Mouse (Mus musculus) embryonic stem cell, embryonic (primary cell): ENCODE measurements around the gene Nr6a1.

Experiments
- CTCF ChIA-PET, 4 experiments: fragments of 300-600 bp in 2 of 4; fragments of 350-600 bp in 2 of 4; sonication (Branson Sonifier 250); formaldehyde crosslinking; loops; one replicate each; lab custom pipeline; 2022; ENCODE audit warnings: inconsistent platforms in 2 of 4; lab: Charles Lee
- POLR2A ChIA-PET, 4 experiments: fragments of 300-600 bp in 2 of 4; fragments of 350-600 bp in 2 of 4; sonication (Branson Sonifier 250); formaldehyde crosslinking; loops; one replicate each; lab custom pipeline; 2022; ENCODE audit warnings: antibody characterized with exemption in 4 of 4, inconsistent platforms in 1 of 4; lab: Charles Lee

Gene Nr6a1

DNA sequence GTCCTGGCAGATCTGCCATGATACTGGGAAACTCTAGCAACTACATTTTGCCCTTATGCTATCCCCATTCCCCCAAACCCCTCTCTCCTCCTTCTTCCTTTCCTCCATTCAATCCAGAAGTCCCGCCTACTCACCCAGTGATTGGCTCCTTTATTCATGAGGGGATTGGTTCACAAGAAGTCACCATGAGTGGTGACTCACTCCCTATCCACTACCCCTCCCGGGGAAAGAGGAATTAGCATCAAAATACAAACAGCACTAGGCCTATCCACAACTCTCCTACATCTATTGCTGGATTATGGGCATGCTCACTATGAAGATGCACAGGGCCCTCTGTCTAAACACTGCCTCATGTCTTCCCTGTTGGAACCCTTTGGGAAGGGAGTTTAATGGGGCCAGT, 16.5 kb upstream of the Nr6a1 start:
- POLR2A ChIA-PET, result interaction anchor here in 2 of 4 experiments (0.8 to 2.2 kb wide), 7 partner anchors 13 to 62 kb away, joined by 3 to 10 read pairs (median 4); partner anchors contain the start of genes Olfml2a (in 1 of the 2) and Rpl35 (in 1 of the 2)
- CTCF ChIA-PET, result interaction anchor here in 2 of 4 experiments (1.0 to 1.6 kb wide), 4 partner anchors 13 to 64 kb away, joined by 3 to 4 read pairs (median 3); partner anchors contain the start of gene Olfml2a (in 1 of the 2)

DNA sequence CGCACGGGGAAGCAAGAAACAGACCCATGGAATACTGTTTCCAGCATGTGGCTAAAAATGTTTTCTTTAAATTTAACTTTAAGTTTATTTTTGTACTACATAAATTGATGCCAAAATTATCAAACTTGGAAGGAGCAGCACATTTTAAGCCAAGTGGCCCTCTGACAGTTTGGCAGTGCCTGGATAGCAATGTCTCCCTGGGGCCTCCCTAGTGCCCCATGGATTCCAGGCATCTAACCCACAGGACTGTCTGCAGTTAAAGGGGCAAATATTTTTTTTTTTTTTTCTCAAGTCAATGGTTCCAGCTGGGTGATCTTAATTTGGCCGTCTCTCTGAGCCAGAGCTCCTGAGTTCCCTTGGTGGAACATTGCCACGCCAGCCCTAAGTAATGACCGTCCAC, 15.7 kb upstream of the Nr6a1 start:
- ChIA-PET POLR2A (interaction anchor here in 3 of 4 experiments (0.5 to 2.2 kb wide), 7 partner anchors 12 to 285 kb away, joined by 3 to 10 read pairs (median 3); partner anchors contain the start of genes Olfml2a (in 1 of the 3) and Rpl35 (in 1 of the 3)), CTCF (interaction anchor here in 2 of 4 experiments (1.0 to 1.6 kb wide), 4 partner anchors 12 to 65 kb away, joined by 3 to 4 read pairs (median 3); partner anchors contain the start of gene Olfml2a (in 1 of the 2))

DNA sequence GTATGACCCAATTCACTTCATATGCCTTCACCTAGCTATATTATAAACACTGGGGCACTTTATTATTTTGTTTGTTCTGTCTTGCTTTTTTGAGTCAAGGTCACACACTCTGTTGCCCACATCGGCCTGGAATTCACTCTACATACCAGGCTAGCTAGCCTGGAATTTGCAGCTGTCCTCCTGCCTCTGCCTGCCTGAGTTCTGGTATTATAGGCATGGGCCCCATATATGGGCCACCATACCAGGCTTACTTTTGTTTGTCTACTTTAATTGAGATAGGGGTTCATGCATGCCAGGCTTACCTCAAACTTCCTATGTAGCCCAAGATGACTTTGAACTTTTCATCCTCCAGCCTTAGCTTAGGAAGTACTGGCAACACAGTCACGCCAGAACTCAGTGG, 14.4 kb upstream of the Nr6a1 start:
- CTCF ChIA-PET, result interaction anchor here in 3 of 4 experiments (0.8 to 1.1 kb wide), 3 partner anchors 9 to 145 kb away, joined by 3 to 8 read pairs (median 3); no protein-coding TSS in a partner anchor

DNA sequence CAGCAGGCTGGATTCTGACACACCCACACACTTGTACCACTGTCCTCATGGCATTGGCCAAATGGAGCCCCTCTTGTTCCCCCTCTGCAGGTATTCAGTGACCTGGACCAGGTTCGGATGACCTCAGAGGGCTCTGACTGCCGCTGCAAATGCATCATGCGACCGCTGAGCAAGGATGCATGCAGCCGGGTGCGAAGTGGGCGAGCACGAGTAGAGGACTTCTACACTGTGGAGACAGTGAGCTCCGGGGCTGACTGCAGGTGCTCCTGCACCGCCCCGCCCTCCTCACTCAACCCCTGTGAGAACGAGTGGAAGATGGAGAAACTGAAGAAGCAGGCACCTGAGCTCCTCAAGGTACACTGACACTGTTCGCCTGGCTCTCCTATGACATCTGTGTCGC, 13.9 kb upstream of the Nr6a1 start:
- CTCF ChIA-PET, result interaction anchor here in 2 of 4 experiments (0.9 to 1.1 kb wide), 3 partner anchors 9 to 144 kb away, joined by 3 to 8 read pairs (median 4); partner anchors contain the start of gene Olfml2a (in 1 of the 2)

More for the DNA sequence above, 14.4 kb upstream of the Nr6a1 start:
- POLR2A ChIA-PET, result interaction anchor here in 2 of 4 experiments (1.0 to 2.0 kb wide), 2 partner anchors 16 to 58 kb away, joined by 3 to 6 read pairs; no protein-coding TSS in a partner anchor

DNA sequence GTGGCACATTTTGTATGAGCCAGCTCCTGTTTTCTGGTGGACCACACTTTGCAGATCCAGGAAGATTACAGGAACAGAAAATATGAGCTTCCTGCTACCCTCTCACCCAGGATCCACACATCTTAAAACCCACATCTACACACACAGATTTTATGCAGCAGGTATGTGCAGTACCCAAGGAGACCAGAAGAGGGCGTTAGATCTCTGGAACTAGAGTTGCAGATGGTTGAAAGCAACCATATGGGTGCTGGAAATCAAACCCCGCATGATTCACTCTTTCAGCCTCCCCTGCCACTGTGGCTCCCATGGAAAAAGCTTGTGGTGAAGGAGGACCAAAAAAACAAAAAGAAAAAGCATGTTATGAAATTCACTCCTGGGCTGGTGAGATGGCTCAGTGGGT, 11.6 kb upstream of the Nr6a1 start:
- ChIA-PET POLR2A (interaction anchor here in 2 of 4 experiments (0.5 to 1.9 kb wide), 5 partner anchors 13 to 458 kb away, joined by 3 to 7 read pairs (median 4); partner anchors contain the start of genes Arpc5l (in 1 of the 2) and Rpl35 (in 1 of the 2)), CTCF (interaction anchor here in 1 of 4 experiments (0.6 to 1.2 kb wide), 3 partner anchors 9 to 47 kb away, joined by 3 read pairs; no protein-coding TSS in a partner anchor)

More for the DNA sequence above, 13.9 kb upstream of the Nr6a1 start:
- POLR2A ChIA-PET, result interaction anchor here in 2 of 4 experiments (0.6 to 2.0 kb wide), 4 partner anchors 16 to 159 kb away, joined by 3 to 6 read pairs (median 3); no protein-coding TSS in a partner anchor

DNA sequence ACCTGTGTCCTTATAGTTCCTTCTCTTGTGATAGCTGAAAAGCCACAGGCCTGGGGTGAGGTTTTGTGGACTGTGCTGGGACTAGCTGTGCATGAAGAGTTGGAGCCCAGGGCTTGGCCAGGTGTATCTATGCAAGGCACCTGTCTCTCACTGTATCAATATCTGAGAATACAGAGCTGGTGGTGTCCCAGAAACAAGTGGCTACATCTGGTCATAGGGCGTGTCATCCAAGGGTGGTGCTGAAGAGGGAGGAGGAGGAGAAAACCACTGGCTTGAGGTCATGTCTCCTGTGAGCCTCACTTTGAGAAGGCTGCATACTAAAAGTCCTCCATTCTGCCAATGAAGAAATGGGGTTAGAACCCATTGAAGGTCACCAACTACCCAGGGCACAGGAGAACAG, 10.5 kb upstream of the Nr6a1 start:
- ChIA-PET POLR2A (interaction anchor here in 1 of 4 experiments (0.5 to 1.9 kb wide), 2 partner anchors 68 to 563 kb away, joined by 3 to 4 read pairs; partner anchors contain the start of genes Arpc5l and Rpl35), CTCF (interaction anchor here in 1 of 4 experiments (1.0 kb wide), 1 partner anchor 60 kb away, joined by 3 read pairs; no protein-coding TSS in a partner anchor)

DNA sequence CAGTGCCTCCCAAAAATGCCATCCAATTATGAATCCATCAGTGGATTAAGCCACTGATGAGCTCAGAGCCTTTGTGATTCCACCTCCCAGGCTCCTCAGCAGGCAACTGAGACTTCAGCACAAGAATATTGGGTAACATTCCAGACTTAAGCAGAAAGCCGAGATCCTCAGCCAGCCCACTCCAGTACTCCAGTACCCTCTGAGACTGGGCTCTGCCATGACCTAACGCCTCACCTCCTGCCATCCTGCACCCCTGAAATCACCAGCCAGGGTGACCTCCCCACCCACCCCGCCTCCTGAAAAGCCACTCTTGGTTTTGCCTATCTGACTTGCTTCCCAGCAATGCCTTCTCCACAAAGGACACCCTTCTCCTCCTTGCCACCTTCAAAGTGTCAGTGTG, 9.9 kb upstream of the Nr6a1 start:
- CTCF ChIA-PET, result interaction anchor here in 1 of 4 experiments (1.0 kb wide), 1 partner anchor 61 kb away, joined by 3 read pairs; no protein-coding TSS in a partner anchor

DNA sequence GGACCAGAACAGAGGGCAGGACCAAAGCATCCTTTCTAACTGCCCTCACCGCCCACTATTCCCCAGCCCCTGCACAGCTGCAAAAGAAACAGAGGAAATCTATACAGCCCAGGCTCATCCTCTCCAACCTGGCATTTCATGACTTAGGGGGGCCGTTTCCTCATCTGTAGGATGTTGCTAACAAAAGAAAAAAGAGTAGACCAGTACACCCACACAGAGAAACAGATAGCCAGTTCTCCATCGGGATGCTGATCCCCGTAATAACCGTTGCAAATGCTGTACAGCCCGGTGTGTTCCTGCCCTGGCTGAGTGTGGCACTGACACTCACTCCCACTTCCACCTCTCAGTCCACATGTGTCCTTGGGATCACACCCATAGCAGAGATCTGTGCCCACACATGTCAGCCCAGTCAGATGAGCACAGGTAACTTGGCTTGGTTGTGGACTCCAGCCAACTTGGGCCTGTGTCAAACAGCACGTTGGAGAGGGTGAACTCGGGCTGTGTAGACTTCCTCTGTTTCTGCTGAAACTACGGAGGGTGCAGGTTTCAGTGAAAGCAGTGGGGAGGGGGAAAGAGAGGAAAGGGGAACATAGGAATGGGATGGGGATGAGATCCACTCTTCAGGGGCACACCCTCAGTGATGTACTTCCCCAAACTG, 9.4 kb upstream of the Nr6a1 start:
- POLR2A ChIA-PET, result no interaction called here
- CTCF ChIA-PET, result interaction anchor here in 2 of 4 experiments (1.0 to 1.2 kb wide), 2 partner anchors 61 kb away, joined by 3 to 4 read pairs; no protein-coding TSS in a partner anchor

More for the DNA sequence above, 9.9 kb upstream of the Nr6a1 start:
- POLR2A ChIA-PET, result interaction anchor here in 1 of 4 experiments (1.9 kb wide), 1 partner anchor 68 kb away, joined by 4 read pairs; the partner anchor contains the start of genes Arpc5l and Rpl35

DNA sequence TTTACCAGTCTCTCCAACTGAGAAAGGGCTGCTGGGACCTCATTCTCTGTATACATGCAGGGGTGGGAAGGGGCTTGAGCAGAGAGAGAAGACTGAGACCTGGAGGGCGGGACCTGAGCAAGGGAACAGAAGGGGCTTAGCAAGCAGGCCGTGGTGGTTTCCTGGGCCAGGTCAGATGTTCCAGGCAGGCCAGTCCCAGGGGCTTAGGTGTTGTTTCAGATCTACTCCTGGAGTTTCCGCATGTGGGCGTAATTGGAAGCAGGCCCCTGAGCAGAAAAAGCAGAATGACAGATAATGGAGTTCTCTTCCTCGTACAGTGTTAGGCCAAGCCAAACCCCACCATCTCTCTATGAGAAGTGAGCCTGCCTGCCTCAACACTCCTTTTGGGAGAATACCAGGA, 7.4 kb upstream of the Nr6a1 start:
- POLR2A ChIA-PET, result interaction anchor here in 1 of 4 experiments (0.5 to 1.6 kb wide), 3 partner anchors 9 to 135 kb away, joined by 3 to 5 read pairs (median 5); partner anchors contain the start of genes Arpc5l and Rpl35
- CTCF ChIA-PET, result interaction anchor here in 1 of 4 experiments (0.5 kb wide), 1 partner anchor 19 kb away, joined by 3 read pairs; no protein-coding TSS in a partner anchor

DNA sequence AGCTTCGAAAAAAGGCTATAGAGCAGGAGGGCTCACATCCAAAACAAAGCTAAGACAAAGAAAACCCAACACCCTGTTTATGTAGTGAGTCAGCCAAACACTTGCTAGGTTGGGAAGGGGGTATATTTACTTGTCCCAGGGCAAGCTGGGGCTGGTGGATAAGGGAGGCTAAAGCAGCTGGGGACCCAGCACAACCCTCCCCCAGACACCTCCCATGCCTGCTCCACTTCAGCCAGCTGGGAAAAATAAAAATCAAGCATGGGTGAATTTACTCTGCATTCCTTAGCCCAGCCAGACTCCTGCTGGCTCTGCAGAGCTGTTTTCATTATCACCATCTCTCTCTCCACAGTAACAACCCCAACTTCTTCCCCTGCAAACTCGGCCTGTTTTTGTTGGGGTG, 6.4 kb upstream of the Nr6a1 start:
- POLR2A ChIA-PET, result interaction anchor here in 1 of 4 experiments (1.0 kb wide), 1 partner anchor 9 kb away, joined by 5 read pairs; no protein-coding TSS in a partner anchor
- CTCF ChIA-PET, result no interaction called here

DNA sequence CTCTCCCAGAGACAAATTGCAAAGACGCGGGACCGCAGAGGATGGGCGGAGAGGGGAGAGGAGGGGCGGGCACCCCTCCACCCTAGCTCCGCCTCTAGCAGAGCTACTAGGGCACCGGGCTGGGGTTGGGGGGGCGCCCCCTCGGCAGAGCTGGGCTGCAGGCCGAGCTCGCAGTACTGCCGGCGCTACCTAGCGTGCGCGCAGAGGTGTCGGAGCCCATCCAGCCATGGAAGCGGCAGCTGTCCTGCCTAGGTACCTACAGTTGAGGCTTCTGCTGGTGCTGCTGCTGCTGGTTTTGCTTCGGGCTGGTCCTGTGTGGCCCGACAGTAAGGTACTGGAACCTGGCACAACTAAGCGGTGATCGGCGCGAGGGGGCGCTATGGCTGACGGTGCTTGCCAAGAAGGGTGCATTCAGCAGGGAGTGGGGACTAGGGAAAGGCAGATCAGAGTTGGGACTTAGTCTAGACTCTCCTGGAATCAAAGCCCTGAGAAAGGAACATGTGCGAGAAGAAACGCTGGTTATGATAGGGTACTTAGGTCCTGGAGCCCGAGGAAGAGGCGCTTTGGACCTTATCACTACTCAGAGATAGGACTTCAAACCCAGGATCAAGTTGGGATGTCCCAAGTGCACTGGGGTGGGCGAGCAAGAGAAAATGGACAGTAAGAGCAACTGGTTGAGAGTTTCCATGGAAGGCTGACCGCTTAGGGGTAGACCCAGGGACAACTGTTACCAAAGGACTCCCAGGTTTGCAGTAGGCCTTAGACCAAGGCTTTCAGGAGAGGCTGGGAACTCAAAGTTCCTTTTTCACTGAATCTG, 4.6 kb upstream of the Nr6a1 start, which contains the start of gene Olfml2a:
Olfml2a (plus strand) TSS at position 128 of the 817 bp plus-strand sequence.
- ChIA-PET POLR2A (interaction anchor here in 3 of 4 experiments (0.5 to 1.4 kb wide), 7 partner anchors 11 to 1494 kb away, joined by 3 to 7 read pairs (median 5); partner anchors contain the start of genes Arpc5l (in 1 of the 3) and Rpl35 (in 1 of the 3)), CTCF (interaction anchor here (0.5 to 2.3 kb wide), 20 partner anchors 8 to 1238 kb away, joined by 3 to 17 read pairs (median 4); no protein-coding TSS in a partner anchor)

DNA sequence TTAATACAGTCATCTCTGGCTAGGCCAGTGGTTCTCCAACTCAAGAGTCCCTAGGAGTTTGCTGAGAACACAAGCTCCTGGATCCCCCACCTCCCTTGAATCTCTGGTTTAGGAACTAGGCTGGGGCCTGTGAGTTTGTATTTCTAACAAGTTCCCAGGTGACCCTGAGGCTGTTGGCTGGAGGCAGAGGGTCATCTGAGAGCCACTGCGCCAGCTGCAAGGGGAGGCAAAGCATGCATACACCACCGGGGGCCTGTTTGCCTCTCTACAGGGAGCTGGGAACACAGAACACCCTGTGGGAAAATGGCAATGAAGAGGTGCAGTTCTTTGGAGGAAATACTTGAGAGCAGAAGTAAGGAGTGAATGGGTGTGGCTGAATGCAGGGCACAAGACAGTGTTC, 2.8 kb upstream of the Nr6a1 start:
- POLR2A ChIA-PET, result interaction anchor here in 3 of 4 experiments (0.7 to 2.8 kb wide), 4 partner anchors 18 to 75 kb away, joined by 3 to 15 read pairs (median 5); partner anchors contain the start of genes Arpc5l (in 2 of the 3) and Rpl35 (in 2 of the 3)
- CTCF ChIA-PET, result interaction anchor here in 1 of 4 experiments (0.8 to 2.3 kb wide), 3 partner anchors 8 to 68 kb away, joined by 3 to 15 read pairs (median 6); no protein-coding TSS in a partner anchor

DNA sequence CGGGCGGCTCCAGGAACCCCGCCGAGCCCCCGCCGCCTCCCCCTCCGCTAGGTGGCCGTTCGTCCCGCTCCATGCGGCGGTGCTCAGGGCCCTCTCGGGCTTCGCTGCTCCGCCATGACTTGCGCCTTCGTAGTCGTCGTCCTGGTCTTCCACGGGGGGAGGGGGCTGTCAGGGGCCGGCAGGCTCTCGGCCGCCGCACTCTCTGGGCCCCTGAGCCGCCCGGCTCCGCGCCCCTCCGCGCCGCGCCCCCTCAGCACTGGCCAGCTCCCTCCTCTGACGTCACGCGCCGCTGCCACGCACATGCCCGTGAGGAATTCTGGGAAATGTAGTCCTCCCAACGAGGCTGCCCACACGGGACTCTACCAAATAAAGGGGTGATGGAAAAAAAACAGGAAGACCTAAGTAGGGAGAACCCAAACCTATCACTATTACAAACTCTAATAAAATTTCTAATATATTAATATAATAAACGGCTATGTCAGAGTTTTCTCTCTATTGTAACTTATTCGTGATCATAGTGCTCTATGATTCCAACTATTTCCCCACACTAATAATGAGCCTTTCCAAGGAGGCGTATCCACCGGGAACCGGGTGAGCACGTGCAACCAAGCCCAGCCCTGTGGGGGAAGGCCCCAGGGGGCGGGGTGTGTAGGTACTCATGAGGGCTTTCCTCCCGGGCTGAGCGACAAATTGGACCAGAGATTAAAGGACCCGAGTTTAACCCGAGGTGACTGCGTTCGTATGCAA, 1.2 kb downstream of the Nr6a1 start:
- CTCF ChIA-PET, result interaction anchor here in 3 of 4 experiments (0.7 to 1.7 kb wide), 5 partner anchors 50 to 257 kb away, joined by 3 to 8 read pairs (median 4); partner anchors contain the start of gene Rpl35 (in 1 of the 3)
- POLR2A ChIA-PET, result interaction anchor here (0.6 to 2.4 kb wide), 28 partner anchors 8 to 593 kb away, joined by 3 to 33 read pairs (median 4); partner anchors contain the start of genes Arpc5l (in 3 of the 4) and Rpl35 (in 3 of the 4)

DNA sequence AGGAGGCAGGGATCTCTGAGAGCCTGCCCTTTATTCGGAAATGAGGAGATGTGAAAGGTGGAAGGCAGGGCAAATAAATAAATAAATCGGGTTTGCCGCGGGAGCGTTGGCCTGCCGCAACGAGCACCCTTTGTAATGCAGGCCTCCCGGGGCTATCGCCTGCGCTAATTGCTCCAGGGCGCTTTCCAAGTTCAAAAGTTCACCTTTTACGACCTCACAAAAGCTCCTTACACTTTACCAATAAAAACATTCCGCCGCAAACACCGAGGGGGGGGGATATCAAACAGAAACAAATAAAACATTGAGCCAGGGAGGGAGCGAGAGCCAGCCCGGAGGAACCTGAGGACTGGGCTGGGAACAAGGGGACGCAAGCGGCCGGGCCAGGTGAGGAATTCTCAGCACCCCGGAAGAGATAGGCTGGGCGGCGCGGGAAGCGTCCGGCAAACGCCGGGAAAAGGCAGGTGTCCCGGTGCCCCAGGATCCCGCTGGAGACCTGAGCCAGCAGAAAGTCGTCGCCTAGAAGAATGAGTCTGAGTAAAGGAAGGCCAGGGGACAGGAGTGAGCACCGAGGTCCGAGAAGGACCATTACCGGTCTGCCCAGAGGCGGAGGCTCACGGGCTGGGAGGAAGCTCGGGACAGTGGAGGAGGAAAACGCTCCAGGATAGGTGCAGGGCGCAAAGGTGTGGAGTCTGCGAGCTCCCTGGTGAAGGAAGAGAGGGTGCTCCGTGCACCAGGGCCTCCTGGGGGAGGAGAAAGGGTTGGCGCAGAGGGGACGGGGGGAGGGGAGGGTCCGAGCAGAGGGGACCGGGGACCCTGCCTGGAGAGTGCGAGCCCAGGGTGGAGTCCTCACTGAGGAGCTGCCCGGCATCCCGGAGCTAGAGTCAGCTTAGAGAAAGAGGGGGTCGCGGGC, 2.1 kb downstream of the Nr6a1 start:
- ChIA-PET POLR2A (interaction anchor here (0.6 to 2.4 kb wide), 38 partner anchors 9 to 501 kb away, joined by 3 to 33 read pairs (median 4); partner anchors contain the start of genes Arpc5l (in 3 of the 4) and Rpl35 (in 3 of the 4)), CTCF (interaction anchor here (0.6 to 1.7 kb wide), 7 partner anchors 18 to 256 kb away, joined by 3 to 13 read pairs (median 4); partner anchors contain the start of gene Rpl35 (in 1 of the 4))

DNA sequence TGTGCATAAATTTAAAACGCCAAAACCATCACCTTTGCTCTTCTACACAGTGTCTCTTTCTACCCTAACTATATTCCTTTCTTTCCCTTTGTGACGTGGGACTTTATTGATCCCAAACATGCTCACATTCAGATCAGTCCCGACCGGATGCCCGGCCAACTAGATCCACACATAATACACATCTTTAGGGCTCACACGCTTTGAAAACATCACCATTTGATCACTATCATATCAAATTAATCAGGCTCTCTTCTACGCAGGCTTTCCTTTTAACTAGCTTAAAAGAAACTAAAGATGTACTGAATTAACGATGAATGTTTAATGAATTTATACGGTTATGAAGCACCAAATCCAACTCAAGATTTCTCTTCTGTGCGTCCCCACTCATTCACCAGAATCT, 2.9 kb downstream of the Nr6a1 start:
- ChIA-PET CTCF (interaction anchor here in 2 of 4 experiments (0.6 to 1.7 kb wide), 3 partner anchors 51 to 255 kb away, joined by 3 to 4 read pairs (median 4); partner anchors contain the start of gene Rpl35 (in 1 of the 2)), POLR2A (interaction anchor here (0.6 to 2.4 kb wide), 15 partner anchors 8 to 158 kb away, joined by 3 to 33 read pairs (median 6); partner anchors contain the start of genes Arpc5l (in 2 of the 4) and Rpl35 (in 2 of the 4))
